Mouse (Mus musculus) left cerebral cortex, postnatal 36 days (tissue): ENCODE data around the gene Nucks1. TPM values are rescaled to one million over a fixed set of nuclear protein-coding genes. Genes with fewer than 3 reads are reported as not detected.
A peak's percentile ranks its signal among the peaks of the same experiment; 100 is the strongest.

Experiments used
- DNase-seq, 2 experiments: peaks; one replicate each; pipeline ENCODE4 v3.0.0; 2021 to 2022; ENCODE audit warnings: low spot score in 2 of 2, mixed read lengths in 1 of 2
- intact Hi-C: fragments of 180-260 bp; cut with DNase I; formaldehyde crosslinking; loops from one replicate; pipeline ENCODE4 v1.15.1; 2025
- total RNA-seq, 2 experiments: library from RNA; stranded (reverse); gene quantifications; 2 replicates each; pipeline ENCODE4 v1.2.3; 2021

The Nucks1 gene
- total RNA-seq, 2 experiments from 2014 or later, result 144 to 148 TPM

DNA sequence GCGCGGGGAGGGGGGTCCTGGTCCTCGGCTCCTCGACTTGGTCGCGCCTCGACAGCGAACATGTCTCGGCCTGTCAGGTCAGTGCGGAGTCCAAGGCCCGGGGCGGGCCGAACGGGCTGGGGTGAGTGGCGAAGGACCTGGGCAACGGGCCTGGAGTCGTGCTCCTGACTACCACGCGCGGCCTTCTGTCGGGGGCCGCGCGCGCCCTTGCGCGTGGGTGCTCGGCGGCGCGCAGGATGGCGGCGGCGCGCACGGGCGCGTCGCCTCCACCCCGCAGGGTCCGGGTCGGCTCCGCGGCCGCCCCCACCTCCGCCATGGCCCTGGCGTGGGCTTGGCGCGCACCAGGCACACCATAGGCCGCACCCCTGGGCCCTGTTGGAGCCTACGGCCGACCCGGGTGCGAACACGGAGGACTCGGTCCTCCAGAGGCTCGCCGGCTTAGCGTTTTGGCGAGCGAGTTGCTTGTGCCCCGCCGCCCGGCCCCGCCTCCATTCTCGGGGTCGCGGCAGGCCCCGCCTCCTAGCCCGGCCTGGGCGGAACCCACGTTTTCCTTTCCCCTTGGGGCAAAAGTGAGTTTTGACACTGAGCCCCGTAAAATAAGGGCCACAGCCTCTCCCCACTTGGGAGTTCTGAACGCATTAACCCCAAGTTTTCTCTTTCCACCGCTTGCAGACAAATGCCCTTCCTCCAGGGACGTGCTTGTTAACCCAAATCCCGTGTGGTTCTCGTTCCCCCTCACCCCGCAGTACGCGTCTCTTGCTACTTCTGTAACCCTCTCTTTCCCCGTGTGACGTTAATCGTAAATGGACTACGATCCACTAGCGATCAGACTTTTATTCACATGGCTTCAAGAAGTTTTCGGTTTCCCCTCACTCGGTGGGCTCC lies 582 bp downstream of the Nucks1 start:
- DNase-seq, result peak; percentile 72 to 77
- intact Hi-C loops, result no loop called here

DNA sequence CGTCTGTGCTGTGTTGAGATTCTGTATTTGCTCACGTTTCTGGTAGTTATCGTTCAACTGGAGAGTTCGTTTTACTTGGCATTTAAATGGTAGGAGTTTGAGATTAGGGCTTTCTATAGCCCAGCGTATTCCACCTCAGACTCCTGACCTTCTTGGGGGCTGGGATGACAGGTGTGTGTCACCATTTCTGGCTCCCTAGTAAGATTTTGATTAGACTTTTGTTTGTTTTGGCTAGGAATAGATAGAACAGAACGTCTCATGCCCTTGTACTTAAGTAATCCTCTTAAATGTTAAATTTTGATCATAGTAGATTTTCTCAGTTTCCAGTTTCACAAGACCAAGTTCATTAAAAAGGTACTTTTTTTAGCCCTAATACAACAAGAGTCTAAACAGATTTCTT lies 7.3 kb downstream of the Nucks1 start:
- intact Hi-C loops, result no loop called here
- DNase-seq, result no peak

DNA sequence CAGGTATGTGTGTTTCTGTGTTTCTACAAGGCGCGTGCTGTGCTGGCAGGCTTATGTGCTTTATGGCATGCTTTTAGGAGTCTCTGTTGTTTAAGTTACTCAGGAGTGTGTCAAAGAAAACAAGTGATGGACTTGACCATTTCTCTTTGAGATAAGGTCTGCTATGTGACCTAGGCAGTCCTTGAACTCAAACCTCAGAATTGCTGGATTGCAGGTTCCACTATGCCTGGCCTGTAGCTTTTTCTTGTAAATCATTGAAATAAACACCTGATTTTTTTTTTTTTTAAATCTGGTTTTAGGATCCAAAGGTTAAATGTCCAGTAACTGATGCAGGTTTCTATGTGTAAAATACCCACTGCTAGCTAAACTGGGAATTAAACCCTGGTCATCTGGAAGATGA lies 8.7 kb downstream of the Nucks1 start:
- intact Hi-C loops, result no loop called here
- no peak for DNase-seq

GRCm38 (mm10) chr1:131922100-131922499 lies 11.8 kb downstream of the Nucks1 start:
- no peak for DNase-seq
- intact Hi-C loops, result no loop called here

- intact Hi-C loops, result no loop called here
- no peak for DNase-seq
Observed at GRCm38 (mm10) chr1:131933471-131933870, 23.1 kb downstream of the Nucks1 start.

DNA sequence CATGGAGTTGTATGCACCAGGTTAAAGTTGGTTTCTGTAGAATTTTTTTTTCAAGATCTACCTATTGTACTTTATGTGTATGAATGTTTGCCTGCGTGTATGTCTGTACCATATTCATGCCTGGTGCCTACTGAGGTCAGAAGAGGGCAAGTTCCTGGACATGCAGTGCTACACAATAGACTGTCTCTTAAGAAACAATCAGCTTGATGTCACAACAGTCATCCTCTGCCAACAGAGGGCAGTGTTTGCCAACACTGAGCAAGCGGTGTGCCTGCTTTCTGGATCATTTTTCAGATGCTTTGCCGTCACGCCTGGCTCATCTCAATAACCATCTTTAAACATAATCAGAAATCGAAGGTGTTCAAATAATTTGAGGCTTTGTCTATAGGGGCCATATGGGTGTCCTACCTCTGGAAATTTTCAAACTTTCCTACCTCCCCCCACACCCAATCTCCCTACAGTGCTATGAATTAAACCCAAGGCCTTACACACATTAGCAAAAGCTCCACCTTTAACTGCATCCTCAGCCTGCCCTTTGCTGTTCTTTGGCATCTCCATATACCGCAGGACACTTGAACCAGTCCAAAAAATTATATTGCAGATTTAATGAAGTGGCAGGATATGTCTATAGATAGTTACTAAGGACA lies 27.4 kb downstream of the Nucks1 start:
- DNase-seq, result peak; percentile 45 to 65
- intact Hi-C loops, result loop anchor here (5.0 kb wide), 2 partner anchors 45 to 170 kb away; no protein-coding TSS in a partner anchor

DNA sequence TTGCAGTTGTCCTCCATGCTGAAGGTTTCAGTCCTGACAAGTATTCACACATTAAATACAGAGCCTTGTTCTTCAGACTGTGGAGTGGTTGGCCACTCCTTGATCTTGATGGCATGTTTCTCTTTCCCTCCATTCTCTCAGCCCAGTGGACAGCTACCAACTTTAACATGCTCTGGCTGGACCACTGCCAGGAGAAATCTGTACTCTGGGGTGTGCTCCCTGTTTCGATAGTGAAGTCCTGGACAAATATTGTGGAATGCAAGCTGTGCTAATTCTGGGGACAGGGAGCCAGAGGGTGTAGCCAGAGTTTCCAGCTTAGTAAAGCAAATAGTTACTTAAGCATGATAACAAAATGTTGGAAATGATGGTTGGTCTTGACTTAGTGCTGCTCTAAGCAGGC lies 28.5 kb downstream of the Nucks1 start:
- no peak for DNase-seq
- intact Hi-C loops, result loop anchor here (5.0 kb wide), 2 partner anchors 43 to 168 kb away; no protein-coding TSS in a partner anchor

GRCm38 (mm10) chr1:131940711-131941244 lies 30.4 kb downstream of the Nucks1 start:
- no peak for DNase-seq
- intact Hi-C loops, result no loop called here

GRCm38 (mm10) chr1:131941501-131941900 lies 31.2 kb downstream of the Nucks1 start:
- intact Hi-C loops, result no loop called here
- DNase-seq, result no peak

DNA sequence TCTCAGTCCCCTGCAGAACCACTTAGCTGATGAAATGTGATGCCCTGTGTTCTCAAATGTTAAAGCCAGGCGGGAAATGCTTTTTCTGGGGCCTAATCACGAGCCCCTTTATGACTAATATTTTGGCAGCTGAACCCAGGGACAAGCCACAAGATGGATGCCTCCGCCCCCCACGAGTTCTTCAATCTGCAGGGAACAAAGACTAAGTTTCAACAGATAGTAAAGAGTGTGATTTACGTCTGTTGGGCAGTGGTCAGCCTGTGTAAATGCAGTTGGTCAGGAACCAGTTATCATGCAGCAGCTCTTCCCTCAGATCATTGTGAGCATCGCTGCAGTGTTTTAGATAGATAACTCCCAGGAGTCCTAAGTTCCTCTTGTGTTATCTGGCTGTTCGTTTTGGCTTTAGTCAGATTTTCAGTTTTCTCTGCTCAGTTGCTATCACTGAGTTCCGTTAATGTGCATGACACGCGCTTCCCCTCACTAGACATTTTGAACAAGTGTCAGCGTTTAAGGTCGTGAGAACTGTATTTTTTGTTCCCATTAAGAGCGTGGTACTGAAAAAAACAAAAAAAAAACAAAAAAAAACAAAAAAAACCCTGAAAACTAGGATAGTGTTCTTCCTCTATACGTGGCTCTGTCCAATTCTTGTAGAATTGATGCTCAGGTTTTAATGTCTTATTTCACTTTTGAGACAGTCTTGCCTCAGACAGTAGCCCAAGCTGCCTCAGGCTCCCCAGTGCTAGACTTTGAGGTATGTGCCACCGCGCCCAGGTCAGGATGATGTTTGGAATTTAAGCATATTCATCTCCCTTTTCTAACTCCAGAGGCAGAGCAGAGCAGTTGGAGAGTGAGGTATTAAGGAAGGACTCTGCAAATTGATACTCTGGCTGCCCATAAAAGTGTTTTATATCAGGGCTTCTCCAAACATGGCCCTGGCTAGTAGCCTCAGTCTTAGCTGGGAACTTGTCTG lies 32.6 kb downstream of the Nucks1 start:
- no peak for DNase-seq
- intact Hi-C loops, result no loop called here

DNA sequence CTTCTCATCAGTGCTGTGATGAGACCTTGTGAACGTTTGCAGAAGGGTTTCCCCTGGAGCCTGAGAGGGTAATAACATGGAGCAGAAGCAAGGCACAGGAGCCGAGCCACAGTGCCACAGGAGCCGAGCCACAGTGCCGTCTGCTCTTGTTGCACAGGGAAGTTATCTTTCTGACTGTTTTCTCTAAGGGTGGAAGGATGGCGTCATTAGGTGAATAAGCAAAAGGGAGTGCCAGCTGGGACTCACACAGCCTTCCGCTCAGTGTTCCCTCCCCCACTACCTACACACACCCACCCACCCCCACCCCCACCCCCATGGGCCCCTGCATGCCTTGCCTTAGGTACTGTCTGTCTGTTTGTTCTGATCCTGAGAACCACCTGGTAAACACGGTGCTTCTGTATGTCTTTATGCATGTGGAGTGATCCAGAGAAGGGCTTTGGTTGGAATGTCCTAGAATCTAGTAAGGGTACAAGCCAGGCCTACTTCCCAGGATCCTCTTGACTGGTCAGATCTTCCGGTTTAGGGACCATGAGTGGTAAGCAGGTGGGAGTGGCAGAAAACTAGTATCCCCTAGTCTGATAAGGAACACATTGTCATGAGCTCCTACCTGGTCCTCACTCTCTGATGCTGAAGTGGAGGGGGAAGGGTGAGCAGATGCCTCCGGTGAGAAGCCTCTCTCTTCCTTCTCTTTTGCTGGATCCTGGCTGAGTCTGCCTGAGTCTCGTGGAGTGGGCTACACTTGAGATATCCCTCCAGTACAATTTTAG lies 35.5 kb downstream of the Nucks1 start:
- intact Hi-C loops, result no loop called here
- no peak for DNase-seq

GRCm38 (mm10) chr1:131946462-131947215 lies 36.3 kb downstream of the Nucks1 start:
- intact Hi-C loops, result no loop called here

GRCm38 (mm10) chr1:131947997-131948525 lies 37.7 kb downstream of the Nucks1 start:
- intact Hi-C loops, result no loop called here
- no peak for DNase-seq

More at GRCm38 (mm10) chr1:131946462-131947215, 36.3 kb downstream of the Nucks1 start:
- DNase-seq, result no peak

DNA sequence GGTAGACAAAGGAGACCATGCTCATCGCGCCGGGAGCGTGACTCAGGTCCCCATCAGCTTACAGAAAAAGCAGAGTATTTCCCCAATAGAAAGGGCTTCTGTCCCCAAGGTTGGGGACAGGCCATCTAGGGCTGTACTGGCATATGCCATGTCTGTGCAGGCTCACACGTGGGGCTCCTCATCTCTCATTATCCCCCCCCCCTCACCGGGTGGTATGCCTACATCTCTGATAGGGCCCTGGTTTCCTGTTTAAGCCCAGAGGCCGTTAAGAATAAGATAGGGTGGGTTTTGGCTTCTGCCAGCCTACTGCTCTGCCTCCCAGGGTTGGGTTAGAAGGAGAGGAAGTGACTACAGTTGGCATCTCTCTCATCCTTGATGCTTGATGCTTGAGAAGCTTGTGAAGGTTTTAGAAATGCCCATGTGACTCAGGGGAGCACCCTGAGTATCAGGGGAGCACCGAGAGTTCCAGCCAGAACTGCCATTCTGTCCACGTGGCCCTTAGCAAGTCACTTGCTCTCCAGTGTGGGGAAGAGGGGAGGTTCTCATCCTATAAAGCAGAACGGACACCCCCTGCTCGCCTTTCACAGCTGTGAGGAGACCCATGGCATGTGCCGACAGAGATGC lies 44.0 kb downstream of the Nucks1 start:
- no peak for DNase-seq
- intact Hi-C loops, result no loop called here

DNA sequence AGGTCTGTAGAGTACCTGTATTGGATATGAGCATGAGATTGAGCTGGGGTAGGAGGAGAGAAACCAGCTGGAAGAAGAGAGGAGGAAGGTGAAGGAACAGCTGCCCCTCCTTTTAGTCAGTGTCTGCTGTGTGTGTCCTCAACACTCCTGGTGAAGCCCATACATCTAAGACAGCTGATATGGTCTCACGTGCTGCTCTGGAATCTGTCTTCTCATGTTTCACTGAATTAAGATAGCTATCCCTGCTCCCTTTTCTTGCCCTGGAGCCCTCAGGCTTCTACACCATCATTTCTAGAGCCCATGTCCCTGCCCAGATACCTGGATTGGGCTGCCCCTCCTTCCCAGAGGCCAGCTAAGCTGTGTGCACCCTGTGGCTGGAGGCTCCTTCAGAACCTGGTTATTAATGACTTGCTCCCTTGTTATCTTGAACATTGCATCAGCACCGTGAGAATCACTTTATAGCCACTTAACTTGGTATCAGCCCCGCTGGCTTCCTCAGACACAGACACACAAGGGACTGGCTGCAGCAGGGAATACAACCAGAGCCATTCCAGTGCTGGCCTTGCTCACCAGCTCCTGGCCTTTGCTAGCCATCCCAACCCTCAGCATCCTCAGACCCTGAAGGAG lies 44.9 kb downstream of the Nucks1 start:
- intact Hi-C loops, result no loop called here
- no peak for DNase-seq

GRCm38 (mm10) chr1:131957416-131957815 lies 47.1 kb downstream of the Nucks1 start:
- intact Hi-C loops, result no loop called here
- DNase-seq, result no peak

GRCm38 (mm10) chr1:131961004-131961403 lies 50.7 kb downstream of the Nucks1 start:
- DNase-seq, result no peak
- intact Hi-C loops, result no loop called here
